Mouse (Mus musculus) CH12.LX (cell line): ENCODE results near the gene Trem3.

Experiments
- CTCF ChIP-seq, 2 experiments: IDR thresholded peaks in 1 of 2; conservative IDR thresholded peaks in 1 of 2; 2 replicates each; pipeline ENCODE4 v1.5.1; 2011 to 2012; ENCODE audit warnings: low read depth in 2 of 2, low read length in 2 of 2, improper control_type of control experiment in 1 of 2, inconsistent platforms in 1 of 2, mild to moderate bottlenecking in 1 of 2, moderate library complexity in 1 of 2
- EP300 ChIP-seq: IDR thresholded peaks from 2 replicates; pipeline ENCODE4 v1.6.1; 2011; ENCODE audit warnings: low read length, improper control_type of control experiment
- HCFC1 ChIP-seq: IDR thresholded peaks from 2 replicates; pipeline ENCODE4 v1.6.1; 2012; ENCODE audit warnings: low read depth, mild to moderate bottlenecking, inconsistent platforms, low read length, improper control_type of control experiment
- KAT2A ChIP-seq: IDR thresholded peaks from 2 replicates; pipeline ENCODE4 v1.6.1; 2012; ENCODE audit warnings: low read length, improper control_type of control experiment, inconsistent platforms; ENCODE audit not compliant: insufficient replicate concordance
- POLR2A ChIP-seq: IDR thresholded peaks from 2 replicates; pipeline ENCODE4 v1.6.1; 2011; ENCODE audit warnings: low read depth, mild to moderate bottlenecking, improper control_type of control experiment, low read length
- ZKSCAN1 ChIP-seq: IDR thresholded peaks from 2 replicates; pipeline ENCODE4 v1.6.1; 2012; ENCODE audit warnings: low read depth, inconsistent platforms, low read length, improper control_type of control experiment, borderline replicate concordance

GRCm38 (mm10) chr17:48263741-48264362 lies 16.3 kb downstream of the Trem3 start, which contains the start of gene Treml4:
- TF ChIP-seq EP300 (no peak), KAT2A (no peak), ZKSCAN1 (no peak), CTCF (conservative IDR thresholded peaks at IDR 0.05 in 1 of 2, IDR thresholded peaks at IDR 0.05 in 1 of 2; ENCODE audit: low read depth in 2 of 2, low read length in 2 of 2) (no peak), HCFC1 (no peak), POLR2A (no peak)
